Mouse (Mus musculus) left cerebral cortex, postnatal 10 days (tissue): ENCODE measurements at regions not wholly inside any gene's neighbourhood (a gene's known extent, or its start where the extent isn't known, plus 50 kb on each side); places are given as distances from the start of the nearest gene placed in this dataset.

ENCODE experiments used
- DNase-seq, 2 experiments: peaks; one replicate each; pipeline ENCODE4 v3.0.0; 2021 to 2022; ENCODE audit warnings: low spot score in 2 of 2, mixed read lengths in 1 of 2; ENCODE audit errors: extremely low spot score in 1 of 2
- intact Hi-C: fragments of 180-260 bp; cut with DNase I; formaldehyde crosslinking; loops from one replicate; pipeline ENCODE4 v1.15.1; 2025

DNA sequence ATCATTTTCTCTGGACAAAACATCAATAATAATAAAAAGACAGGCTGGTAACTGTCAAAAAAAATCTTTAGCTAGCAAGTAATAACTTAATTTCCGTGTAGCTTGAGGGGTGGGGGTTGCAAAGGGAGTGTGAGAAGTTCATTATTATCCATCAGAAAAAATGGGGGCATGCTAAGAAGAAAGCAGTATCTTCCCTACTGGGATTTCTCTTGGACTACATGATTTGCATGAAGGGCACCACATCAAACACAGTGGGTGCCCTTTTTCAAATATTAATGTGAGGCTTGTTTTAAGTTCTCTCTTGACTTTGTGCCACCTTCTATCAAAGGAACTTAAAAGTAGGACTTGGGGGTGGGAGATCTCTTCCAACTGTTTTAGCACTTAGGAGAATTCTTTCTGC, 783.4 kb upstream of the Manea start:
- no peak for DNase-seq
- intact Hi-C loops, result no loop called here

DNA sequence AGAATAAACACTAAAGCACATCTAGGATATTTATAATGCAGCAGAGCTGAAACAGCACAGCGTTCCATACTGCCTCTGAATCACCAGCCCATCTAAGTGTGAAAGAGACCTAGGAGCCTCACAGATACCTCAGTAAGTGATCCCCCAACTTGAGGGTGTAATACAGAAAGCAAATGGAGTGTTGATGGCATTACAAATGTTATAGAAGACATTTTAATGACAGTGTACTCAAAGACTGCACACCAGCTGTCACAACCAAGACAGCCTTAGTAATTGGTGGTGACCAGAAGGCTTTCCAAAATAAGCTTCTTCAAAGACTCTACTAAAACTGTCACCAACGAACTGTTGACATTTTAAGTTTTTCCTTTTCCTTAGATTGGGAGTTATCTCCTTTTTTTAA, 771.3 kb upstream of the Manea start:
- intact Hi-C loops, result no loop called here
- peak in 1 of 2 experiments; percentile 3 for DNase-seq

DNA sequence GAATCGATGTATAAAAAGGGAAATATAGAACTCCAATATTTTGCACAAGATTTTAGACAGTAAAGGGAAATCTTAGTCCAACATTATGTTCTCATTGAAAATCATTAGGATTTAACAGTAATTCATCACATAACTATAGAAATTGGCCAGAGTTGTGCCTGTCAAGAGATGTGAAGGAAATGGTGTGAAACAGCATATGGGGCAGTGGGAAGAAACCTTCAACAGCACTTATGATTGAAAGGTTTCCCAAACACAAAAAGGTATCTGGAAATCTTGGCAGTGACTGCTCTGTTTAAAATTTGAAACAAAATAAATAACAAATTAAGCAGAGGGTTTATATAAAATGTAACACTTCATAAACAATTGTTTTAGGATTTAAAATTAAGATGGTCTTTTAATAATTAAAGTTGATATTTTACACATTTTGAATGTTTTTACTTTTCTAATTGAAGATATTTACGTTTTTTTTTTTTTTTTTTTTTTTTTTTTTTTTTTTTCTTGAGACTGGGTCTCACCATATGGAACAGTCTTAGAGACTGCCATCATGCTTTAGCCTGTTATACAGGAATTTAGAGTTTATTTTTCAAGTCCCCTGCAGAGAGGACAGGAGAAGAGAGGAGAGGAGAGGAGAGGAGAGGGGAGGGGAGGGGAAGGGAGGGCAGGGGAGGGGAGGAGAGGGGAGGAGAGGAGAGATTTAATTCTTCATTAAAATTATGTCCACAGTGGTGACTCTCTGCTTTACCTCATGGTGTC, 770.6 kb upstream of the Manea start:
- intact Hi-C loops, result no loop called here
- no peak for DNase-seq

DNA sequence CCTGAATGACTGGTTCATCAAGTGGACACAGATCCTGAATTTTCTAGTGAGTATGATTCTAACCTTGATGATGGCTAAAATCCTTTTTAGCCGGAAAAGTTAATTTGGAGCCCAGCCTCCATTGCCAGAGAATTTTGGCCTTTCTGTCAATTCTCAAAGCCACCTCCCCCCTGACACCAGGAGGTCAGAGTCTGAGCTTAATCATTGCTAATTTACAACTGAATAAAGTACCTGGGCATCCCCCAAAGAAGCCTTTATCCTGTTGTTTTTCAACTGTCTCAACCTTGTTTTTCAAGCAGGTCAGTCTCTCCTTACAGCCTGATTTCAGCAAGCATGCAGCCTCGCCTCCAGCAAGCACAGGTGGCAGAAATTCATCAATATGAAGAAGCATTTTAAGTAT, 758.7 kb upstream of the Manea start:
- intact Hi-C loops, result no loop called here
- DNase-seq, result no peak

DNA sequence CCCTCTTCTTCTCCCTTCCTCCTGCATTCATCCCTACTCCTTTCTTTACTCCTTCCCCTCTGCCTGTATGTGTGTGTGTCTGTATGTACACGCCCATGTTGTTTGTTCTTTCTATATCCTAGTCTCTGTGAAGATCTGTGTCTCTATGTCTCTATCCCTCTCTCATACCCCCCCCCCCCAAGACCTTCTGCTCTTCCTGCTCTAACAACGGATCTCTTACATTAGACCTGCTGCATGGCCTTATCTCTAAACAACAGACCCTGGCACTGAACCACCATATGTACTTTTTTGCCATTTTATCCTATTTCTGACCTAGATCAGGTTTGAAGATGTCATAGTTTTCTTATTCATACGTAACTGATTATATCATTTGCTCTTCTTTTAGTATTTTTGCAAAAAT, 749.6 kb upstream of the Manea start:
- no peak for DNase-seq
- intact Hi-C loops, result no loop called here

DNA sequence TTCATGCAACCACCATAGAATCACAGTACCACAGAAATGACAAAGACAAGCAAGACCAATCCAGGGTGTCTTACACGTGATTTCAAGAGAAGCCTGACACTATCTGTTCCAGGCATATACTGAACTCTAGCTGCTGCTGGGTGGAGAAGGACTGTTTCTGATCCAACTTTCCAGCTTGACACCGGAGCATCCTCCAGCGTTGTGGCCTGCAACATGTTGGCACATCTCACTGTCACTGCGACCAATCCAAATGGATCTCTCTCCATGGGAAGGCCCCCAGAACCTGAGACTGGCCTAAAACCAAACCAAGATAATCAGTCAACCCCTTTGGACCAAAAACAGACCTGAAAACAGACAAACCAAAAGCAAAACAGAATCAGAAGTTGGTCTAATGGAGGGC, 703.3 kb upstream of the Manea start:
- intact Hi-C loops, result no loop called here
- no peak for DNase-seq

DNA sequence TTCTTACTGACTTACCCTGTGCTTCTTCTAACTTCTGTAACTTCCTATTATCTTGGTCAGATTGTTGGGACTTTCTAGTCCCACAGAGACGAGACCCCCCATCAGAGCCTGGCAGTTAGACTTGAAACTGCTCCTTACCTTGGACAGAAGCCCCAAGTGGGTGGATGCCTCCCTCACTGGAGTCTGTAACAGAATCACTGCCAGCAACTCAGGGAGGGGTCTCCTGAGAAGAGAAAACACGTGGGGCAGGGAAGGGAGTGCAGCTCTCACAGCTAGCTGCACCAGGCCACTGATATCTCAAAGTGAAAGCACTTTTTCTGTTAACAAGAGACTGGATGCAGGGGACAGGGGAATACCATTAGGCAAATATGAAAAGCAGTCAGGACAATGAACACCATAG, 702.5 kb upstream of the Manea start:
- no peak for DNase-seq
- intact Hi-C loops, result no loop called here
